Mouse (Mus musculus): Measurements from ENCODE around the gene Gpr6.

Gene Gpr6

DNA sequence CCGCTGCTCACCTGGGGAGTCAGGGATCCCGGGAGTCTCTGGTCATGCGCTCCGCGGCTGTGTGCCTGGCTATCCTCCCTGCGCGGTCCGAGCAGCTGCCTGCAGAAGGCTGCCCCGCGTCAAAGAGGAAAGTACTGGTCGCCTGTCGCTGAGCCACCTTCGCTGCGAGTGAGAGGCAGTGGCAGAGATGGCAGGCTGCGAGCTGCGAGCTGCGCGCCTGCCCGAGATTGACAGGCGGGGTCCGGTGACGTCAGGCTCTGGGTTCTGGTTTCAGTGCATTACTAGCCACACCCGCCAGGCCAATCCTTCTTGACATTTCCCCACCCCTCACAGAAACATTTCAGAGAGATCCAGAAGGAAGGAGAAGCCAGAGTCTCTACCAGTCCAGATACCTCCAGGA is at the start of gene Gpr6:
Gene Gpr6 (minus strand): TSS at position 170 of the 400 bp plus-strand sequence.
- DNase-seq (ENCODE audit: low read depth, low spot score) = no peak

DNA sequence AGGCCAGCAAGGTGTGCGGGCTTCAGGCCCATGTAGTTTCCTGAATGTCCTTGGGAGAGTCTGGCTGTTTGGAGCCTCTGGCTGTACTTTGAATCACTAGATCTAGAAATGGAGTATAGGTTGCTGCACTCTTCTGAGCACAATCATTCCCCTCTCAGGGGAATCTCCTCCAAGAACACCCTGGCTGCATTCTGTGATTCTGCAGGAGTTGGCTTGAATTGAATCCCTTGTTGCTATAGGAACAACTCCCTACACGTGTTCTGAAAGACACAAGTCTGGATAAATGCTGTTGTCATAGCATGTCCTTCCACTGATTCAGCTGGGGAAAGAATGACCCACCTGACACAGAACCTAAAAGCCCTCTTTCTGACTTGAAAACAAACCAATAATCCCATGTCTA is 28.0 kb upstream of the Gpr6 start:
- no peak for DNase-seq (ENCODE audit: low read depth, low spot score)

DNA sequence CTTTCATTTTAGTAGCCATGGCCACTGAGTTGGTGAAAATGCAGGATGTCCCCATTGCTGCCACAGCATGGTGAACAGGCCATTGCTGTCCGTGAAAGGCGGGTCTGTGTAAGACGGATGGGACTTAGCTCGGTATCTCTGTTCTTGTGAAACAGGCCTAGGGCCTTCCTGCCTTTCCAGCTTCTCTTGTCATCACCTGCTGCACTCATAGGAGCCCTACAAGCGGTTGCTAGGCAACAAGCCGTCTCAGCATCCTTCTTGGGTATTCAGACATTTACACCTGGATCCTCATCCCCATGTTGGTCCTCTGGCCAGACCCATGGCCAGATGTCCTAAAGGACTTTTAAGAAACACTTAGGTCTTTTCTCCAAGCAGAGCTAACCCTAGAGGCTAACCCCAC is 26.1 kb upstream of the Gpr6 start:
- DNase-seq (ENCODE audit: low read depth, low spot score) = no peak

DNA sequence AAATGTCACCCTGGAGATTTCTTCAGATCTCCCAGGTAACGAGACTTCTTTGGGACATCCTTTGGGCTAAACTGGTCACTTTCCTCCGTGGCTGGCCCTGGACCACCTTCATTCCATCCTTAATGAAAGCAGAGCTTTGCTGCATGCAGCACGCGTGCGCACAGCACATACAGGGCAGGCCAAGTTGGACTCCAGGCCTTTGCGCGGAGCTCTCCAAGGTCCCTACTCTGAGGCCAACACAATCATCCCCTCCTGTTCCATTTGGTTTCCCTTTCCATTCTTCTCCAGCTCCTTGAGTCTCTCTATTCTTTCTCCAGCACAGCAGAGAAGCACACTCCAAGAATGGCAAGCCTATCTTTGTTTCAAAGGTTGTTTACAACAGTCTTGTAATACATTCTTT is 16.8 kb upstream of the Gpr6 start:
- DNase-seq (ENCODE audit: low read depth, low spot score) = no peak

DNA sequence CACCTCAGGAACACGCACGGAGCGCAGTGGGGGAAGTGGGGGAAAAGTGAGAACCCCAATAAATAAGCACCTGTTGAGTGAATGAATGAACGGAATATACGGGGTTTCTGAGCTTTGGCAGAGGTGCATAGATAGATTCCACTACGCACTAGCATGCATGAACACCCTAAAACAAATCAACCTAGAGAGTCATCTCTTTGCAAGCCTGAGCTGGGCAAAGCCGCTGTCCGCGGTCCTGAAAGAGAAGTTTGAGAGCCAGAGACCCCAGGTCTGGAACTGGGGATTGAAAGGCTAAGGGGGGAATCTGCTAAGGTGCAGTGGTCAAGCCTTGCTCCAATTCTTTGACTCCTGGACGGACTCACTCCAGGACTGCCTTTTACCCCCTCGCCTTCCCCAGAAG is 389 bp downstream of the Gpr6 start:
- DNase-seq (ENCODE audit: low read depth, low spot score) = no peak

DNA sequence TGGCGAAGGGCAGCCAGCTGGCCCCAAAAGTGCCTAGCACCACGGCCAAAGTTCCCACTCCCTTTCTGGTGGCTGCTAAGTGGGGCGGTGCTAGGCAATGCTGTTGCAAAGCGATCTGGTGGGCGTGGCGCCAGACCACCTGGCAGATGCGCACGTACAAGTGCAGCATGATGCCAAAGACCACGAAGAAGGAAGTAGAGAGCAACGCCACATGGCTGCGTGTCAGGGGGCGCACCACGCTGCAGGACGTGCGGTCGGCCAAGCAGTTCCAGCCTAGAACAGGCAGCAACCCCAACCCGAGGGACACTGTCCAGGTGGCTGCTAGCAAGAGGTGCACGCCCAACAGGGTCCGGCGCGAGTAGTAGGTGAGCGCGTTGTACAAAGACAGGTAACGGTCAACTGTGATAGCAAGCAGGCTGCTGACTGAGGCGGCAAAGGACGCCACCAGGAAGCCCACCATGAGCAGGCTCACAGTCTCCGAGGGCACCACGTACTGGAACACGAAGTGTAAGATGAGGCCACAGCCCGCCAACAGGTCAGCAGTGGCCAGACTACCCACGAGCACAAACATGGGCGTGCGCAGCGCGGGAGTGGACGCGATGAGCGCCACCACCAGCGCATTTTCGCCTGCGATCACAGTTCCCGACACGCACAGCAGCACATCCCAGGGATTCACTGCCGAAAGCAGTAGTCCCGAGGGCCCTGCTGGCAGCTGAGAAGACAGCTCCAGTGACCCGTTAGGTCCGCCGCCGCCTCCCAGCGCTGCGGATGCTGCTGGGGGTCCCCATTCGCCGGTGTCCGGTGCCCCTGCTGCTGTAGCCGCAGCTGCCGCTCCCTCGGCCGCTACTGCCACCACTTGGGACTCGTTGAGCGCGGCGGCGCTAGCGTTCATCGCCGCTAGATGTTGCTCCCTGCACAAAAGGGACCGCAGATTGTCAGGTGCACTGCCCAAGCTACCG is 1.1 kb downstream of the Gpr6 start:
- DNase-seq (ENCODE audit: low read depth, low spot score) = no peak

DNA sequence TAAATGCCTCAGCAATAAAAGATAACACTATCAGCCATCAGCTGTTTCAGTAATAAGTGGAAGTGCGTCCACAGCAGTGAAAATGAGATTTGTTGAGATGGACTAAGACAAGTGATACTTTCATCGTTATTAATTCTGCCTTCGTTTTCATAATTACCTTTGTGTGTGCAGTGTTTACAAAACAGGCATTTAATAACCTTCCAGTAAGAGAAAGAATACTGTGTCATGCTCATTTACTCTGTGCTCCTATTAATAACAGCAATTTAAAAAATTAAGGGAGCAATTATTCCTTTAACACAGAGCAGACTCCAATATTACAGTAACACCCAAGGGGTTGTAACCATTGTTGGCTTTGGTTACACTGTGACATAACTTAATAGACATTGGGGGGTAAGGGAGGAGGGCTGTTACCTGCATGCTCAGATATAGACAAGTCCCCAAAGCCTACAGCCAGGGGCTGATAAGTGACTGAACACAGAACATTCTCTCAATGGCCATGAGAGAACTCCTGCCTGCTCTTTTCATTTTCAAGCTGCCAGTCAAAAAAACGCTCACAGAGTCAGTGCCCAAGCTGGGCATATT is 11.7 kb downstream of the Gpr6 start:
- DNase-seq (ENCODE audit: low read depth, low spot score) = no peak

DNA sequence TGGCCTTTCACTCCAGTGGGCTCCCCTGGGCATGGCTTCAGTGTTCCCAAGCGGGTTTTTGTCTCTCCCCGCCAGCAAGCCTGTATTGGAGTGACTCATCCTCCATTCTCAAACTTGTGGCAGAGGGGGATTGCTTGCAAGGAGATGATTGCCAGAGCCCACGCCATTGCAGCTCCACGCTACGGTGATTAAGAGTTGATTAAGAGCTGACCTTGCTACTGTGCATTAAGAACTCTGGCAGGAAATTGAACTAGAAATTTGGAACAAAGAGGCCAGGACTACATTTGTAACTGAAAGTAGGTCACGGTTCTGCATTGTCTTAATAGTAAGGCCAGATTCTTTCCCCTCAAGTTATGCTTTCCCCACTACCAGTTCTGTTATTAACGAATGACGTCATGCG is 16.5 kb downstream of the Gpr6 start:
- no peak for DNase-seq (ENCODE audit: low read depth, low spot score)

DNA sequence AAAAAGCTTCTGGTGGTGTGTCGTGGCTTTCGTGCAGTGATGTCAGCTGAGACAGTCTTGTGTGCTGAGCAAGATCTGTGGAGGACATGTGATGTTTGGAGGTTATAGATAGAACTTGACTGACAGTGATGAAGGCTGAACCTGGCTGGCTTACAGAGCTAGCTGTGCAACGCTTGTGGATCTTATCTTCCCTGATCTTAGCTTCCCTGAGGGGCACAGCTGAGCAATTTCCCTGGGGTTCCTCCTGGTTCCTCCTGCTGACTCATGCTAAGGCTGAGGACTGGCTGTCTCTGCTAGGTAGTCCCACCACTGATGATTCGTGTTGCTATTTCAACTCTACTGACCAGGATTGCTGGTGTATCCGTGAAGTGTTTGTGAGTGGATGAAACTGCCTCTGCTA is 18.1 kb downstream of the Gpr6 start:
- DNase-seq (ENCODE audit: low read depth, low spot score) = no peak

DNA sequence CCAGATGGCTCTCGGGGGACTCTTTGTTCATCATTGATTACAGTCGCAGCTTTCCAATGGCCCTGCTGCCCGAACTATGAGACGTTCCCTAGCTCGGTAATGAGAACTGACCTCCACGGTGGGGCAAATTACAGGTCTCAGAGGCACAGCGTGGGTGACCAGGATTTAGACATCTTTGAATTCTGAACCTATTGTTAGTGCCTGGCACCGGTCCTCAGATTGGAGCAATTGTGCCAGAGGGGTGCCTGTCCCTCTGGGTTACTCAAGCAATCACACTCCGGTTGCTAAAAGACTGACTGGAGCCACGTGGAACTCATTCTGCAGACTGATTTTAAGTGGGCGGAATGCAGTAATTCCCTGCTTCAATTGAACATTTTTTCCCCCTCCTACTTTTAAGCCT is 29.8 kb downstream of the Gpr6 start:
- no peak for DNase-seq (ENCODE audit: low read depth, low spot score)

DNA sequence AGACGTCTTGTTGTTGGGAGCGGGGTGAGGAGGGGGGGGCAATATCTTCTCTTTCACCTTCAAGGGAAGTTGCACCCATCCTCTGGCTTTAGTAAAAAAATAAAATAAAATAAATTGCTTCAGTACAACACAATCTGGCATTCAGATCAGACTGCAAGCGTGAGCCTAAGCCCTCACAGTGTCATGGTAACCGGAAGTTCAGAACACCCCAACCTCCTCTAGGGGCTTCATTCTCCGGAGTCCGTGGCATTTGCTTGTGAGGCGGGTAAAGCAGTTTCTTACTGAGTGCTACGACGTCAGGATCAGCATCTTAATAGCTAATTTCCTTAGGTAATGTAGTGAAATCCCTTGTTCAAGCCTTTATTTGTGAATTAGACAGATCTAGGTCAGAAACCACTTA is 30.6 kb downstream of the Gpr6 start:
- no peak for DNase-seq (ENCODE audit: low read depth, low spot score)

DNA sequence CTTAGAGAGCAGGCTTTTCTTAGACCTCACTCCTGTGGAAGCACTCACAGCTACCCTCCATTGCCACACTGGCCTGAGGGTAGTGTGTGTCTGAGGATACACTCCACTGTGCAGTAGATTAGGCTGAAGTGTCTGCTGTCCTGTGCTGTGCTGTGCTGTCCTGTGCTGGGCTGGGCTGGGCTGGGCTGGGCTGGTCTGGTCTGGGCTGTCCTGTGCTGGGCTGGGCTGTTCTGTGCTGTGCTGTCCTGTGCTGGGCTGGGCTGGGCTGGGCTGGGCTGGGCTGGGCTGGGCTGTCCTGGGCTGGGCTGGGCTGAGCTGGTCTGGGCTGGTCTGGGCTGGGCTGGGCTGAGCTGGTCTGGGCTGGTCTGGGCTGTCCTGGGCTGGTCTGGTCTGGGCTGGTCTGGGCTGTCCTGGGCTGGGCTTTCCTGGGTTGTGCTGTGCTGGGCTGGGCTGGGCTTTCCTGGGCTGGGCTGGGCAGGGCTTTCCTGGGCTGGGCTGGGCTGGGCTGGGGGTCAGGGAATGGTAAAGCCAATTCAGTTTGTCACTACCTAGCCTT is 31.5 kb downstream of the Gpr6 start:
- no peak for DNase-seq (ENCODE audit: low read depth, low spot score)

DNA sequence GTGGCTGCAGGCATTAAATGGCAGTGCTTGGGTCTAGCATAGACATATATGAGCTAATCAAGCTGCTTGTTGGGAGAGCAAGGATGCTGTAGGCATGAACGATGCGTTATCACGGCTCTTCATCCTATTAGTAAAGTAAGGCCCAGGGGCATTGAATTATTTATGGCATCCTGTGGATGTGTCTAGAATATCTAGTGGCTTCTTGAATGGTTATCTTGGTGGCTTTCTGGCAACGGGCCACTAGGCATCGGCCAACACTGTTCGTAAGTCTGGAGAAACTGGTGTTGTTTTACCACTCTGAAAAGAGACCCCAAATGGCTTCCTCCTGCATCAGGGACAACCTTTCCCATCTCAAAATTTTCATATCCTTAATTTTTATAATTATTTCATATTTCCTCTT is 33.6 kb downstream of the Gpr6 start:
- no peak for DNase-seq (ENCODE audit: low read depth, low spot score)

DNA sequence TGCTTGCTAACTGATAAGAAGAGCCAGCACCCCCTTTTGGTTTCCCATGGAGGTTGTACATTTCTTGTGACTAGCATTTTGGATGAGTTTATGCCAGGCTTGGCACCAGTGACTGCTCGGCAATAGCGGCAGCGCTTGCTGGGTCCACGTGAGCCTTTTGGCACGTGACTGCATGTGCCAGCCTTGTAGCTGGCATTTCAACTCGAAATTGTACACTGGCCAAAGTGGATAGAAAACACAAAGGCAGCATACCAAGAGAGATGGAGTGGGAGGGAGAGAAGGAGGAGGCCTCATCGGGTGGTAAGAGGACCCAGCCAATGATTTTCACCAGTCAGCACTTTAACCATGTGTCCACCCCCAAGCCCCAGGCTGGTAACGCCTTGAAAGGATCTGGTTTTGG is 34.4 kb downstream of the Gpr6 start:
- DNase-seq (ENCODE audit: low read depth, low spot score) = no peak

DNA sequence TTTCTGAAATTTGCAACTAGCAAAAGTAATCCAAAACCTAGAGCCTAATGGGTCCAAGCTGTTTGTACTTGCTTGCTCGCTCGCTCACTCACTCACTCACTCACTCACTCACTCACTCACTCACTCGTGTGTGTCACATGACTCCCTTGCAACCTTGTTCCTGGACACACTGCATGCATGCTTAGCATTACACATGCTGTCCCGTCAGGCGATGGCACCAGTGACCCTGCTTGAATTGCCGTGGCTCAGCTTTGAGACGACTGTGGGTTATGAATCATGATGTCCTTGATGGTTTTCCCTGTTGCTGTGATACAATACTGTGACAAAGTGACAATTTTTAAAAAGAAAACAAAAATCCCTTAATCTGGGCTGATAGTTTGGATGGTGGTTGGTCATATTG is 39.3 kb downstream of the Gpr6 start:
- DNase-seq (ENCODE audit: low read depth, low spot score) = no peak

DNA sequence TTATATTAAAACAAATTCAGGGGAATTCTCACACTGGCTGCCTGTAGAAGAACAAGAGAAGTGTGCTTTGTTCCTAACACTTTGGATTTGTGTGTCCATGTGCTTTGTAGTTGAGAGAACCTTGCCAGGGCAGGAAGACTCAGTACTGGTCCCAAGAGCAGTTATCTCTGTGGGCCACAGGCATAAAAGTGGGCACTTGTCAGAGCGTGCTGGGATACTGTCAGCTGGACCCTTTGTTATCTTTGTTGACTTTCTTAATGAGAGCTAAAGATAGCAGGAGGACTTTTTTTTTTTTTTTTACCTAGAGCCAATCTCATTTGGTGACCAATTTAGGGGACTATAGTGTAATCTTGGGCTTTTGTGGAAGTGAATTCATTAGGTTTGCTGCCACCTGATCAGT is 47.2 kb downstream of the Gpr6 start:
- DNase-seq (ENCODE audit: low read depth, low spot score) = no peak

DNA sequence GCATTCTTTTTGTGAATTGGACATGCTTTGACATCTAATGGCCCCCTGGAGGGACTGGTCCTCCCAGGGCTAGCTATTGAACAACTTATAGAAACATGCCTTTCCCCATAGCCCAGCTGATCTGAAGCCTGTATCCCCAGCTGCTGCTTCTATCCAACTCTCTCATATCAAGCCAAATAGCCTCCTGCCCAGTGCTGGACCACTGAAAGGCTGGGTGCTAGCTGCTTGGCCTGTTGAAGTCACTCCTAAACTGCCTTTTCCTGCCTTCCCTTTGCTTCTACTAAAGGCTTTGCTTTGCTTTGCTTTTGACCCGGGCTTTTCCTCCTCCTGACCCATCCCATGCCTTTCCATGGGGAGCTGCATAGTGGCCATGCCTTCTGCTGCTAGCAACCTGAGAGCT is 47.7 kb downstream of the Gpr6 start:
- DNase-seq (ENCODE audit: low read depth, low spot score) = no peak

DNA sequence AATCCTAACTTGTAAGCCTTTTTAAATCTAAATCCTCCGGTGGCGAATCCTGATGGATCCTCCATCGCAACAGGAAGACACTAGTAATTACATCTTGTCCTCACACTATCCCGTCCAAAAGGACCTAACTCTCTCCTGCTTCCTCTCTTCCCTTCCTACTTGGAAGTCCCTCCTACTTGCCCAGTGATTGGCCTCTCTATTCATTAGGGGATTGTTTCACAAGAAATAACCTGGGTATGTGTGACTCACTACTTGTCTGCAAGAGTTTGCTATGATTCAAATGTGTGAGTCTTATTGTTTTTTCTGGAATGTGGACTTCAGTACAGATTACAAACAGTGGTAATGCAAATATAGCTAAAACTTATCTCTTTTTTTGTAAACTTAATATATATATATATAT is 49.9 kb downstream of the Gpr6 start:
- DNase-seq (ENCODE audit: low read depth, low spot score) = no peak

Measured in CD4-positive helper T cell, adult 2 months (primary cell).